Comparison of ENCODE assay signal across 25 mouse cellular contexts in genomic region chr5:35827856-35828255, GRCm38 (mm10).
DNase-seq lines count a peak whose midpoint lies in the region; ATAC-seq and TF ChIP-seq lines count a peak whose summit lies in the region.
"Had no signal": no experiment of that assay in that cellular context is flagged by ENCODE, and none has a peak within 500 bp of the region (broad histone marks: within the 10 kb centered on the region; RNA-seq: fewer than 3 reads in every experiment).

No protein-coding gene starts in this region.

- no peaks in the 10 kb centered on the region for H3K9me3 ChIP-seq in heart, embryonic 15.5 days (replicated peaks)
- H3K9me3 ChIP-seq in midbrain, embryonic 11.5 days (ENCODE audit: control insufficient read depth, low read length) = no peaks in the 10 kb centered on the region
- H3K9me3 ChIP-seq: embryonic facial prominence, embryonic 10.5 days; embryonic facial prominence, embryonic 15.5 days; forebrain, embryonic 13.5 days; G1E; heart, embryonic 13.5 days; liver, embryonic 13.5 days; megakaryocyte, embryonic 14.5 days; midbrain, embryonic 13.5 days; neural tube, embryonic 13.5 days had no signal

- H3K36me3 ChIP-seq in heart, embryonic 15.5 days = no peaks in the 10 kb centered on the region
- no peaks in the 10 kb centered on the region for H3K36me3 ChIP-seq in midbrain, embryonic 11.5 days (ENCODE audit: control insufficient read depth, insufficient read depth, low read length)
- H3K36me3 ChIP-seq: embryonic facial prominence, embryonic 10.5 days; embryonic facial prominence, embryonic 15.5 days; G1E; heart, embryonic 13.5 days; liver, embryonic 13.5 days; midbrain, embryonic 13.5 days; neural tube, embryonic 13.5 days had no signal

- TF ChIP-seq CTCF in cerebellum, adult 2 months (IDR thresholded peaks at IDR 0.05; ENCODE audit: borderline replicate concordance, insufficient read depth, low read depth, low read length) = no peak

- H3K4me2 ChIP-seq in heart, embryonic 15.5 days = no peak overlapping the region
- H3K4me2 ChIP-seq in midbrain, embryonic 11.5 days = no peak overlapping the region
- H3K4me2 ChIP-seq: embryonic facial prominence, embryonic 15.5 days; forebrain, embryonic 13.5 days; heart, embryonic 13.5 days; liver, embryonic 13.5 days; midbrain, embryonic 13.5 days; neural tube, embryonic 13.5 days had no signal

- no peaks in the 10 kb centered on the region for H3K4me1 ChIP-seq in heart, embryonic 15.5 days (replicated peaks)
- H3K4me1 ChIP-seq in cerebellum, adult 2 months (ENCODE audit: control insufficient read depth, insufficient read depth, low read length) = peaks cover 51% of the 10 kb centered on the region
- peaks cover 4% of the 10 kb centered on the region for H3K4me1 ChIP-seq in midbrain, embryonic 11.5 days (ENCODE audit: control insufficient read depth, insufficient read depth, low read length)
- H3K4me1 ChIP-seq: forebrain, embryonic 13.5 days; liver, embryonic 13.5 days; megakaryocyte, embryonic 14.5 days had no signal

- peaks cover 8% of the 10 kb centered on the region; the same call in 1 of the 2 replicates for H3K27me3 ChIP-seq in heart, embryonic 15.5 days
- no peaks in the 10 kb centered on the region for H3K27me3 ChIP-seq in cerebellum, adult 2 months (ENCODE audit: control insufficient read depth, insufficient read depth, low read length)
- H3K27me3 ChIP-seq in midbrain, embryonic 11.5 days (ENCODE audit: control insufficient read depth, insufficient read depth, low read length) = no peaks in the 10 kb centered on the region
- H3K27me3 ChIP-seq: embryonic facial prominence, embryonic 15.5 days; forebrain, embryonic 13.5 days; liver, embryonic 13.5 days had no signal

- H3K27ac ChIP-seq in heart, embryonic 15.5 days = no peak overlapping the region
- H3K27ac ChIP-seq in cerebellum, adult 2 months (ENCODE audit: insufficient read depth, low read length) = peak overlapping the region; percentile 37
- no peak overlapping the region for H3K27ac ChIP-seq in midbrain, embryonic 11.5 days (ENCODE audit: low read depth, low read length)
- H3K27ac ChIP-seq: embryonic facial prominence, embryonic 10.5 days; embryonic facial prominence, embryonic 15.5 days; forebrain, embryonic 13.5 days; heart, embryonic 13.5 days; liver, embryonic 13.5 days; midbrain, embryonic 13.5 days; neural tube, embryonic 13.5 days had no signal

- DNase-seq in heart, postnatal 14 days = no peak
- peak; percentile 74 for DNase-seq in brain, adult 2 months (ENCODE audit: low read depth, low spot score)
- peak; percentile 46 to 69 for DNase-seq in cerebellum, adult 2 months
- DNase-seq in cerebellum, postnatal 14 days = peak; percentile 44
- no peak for DNase-seq in kidney, postnatal 36 days
- DNase-seq in midbrain, embryonic 11.5 days (ENCODE audit: low spot score, missing footprints) = no peak
- DNase-seq: adrenal gland, adult 8-10 months; gastrocnemius, postnatal 10 days; kidney, adult 8-10 months; kidney, postnatal 25 days; liver, embryonic 13.5 days; lung, adult 18-20 months; lung, postnatal 4 days; thymus, adult 2 months; thymus, postnatal 4 days had no signal

- WGBS in heart, embryonic 15.5 days = 69% methylated on average over 5 of the region's 5 CpGs
- 20% methylated on average over 5 of the region's 5 CpGs for WGBS in cerebellum, adult 2 months
- 91% methylated on average over 5 of the region's 5 CpGs for WGBS in midbrain, embryonic 11.5 days

- intact Hi-C loops in heart, postnatal 14 days (cut with DNase I) = no loop called here

- H3K4me3 ChIP-seq in heart, embryonic 15.5 days = no peak overlapping the region
- H3K4me3 ChIP-seq in cerebellum, adult 2 months (replicated peaks; ENCODE audit: insufficient read depth, low read depth, low read length) = no peak overlapping the region
- no peak overlapping the region for H3K4me3 ChIP-seq in midbrain, embryonic 11.5 days (ENCODE audit: low read depth, low read length)
- H3K4me3 ChIP-seq: embryonic facial prominence, embryonic 10.5 days; embryonic facial prominence, embryonic 15.5 days; forebrain, embryonic 13.5 days; heart, embryonic 13.5 days; liver, embryonic 13.5 days; megakaryocyte, embryonic 14.5 days; midbrain, embryonic 13.5 days; neural tube, embryonic 13.5 days had no signal

- H3K9ac ChIP-seq in heart, embryonic 15.5 days = no peak overlapping the region
- no peak overlapping the region for H3K9ac ChIP-seq in midbrain, embryonic 11.5 days (ENCODE audit: low read length)
- H3K9ac ChIP-seq: embryonic facial prominence, embryonic 15.5 days; forebrain, embryonic 13.5 days; liver, embryonic 13.5 days; midbrain, embryonic 13.5 days had no signal

- TF ChIP-seq POLR2A in cerebellum, adult 2 months (IDR thresholded peaks at IDR 0.05; ENCODE audit: borderline replicate concordance, insufficient read depth, low read length) = no peak

- 0 out of 2 replicates have a peak, but pooled peaks have one; percentile 19 for ATAC-seq in heart, embryonic 15.5 days (replicated peaks; ENCODE audit: insufficient number of reproducible peaks, insufficient read depth, low FRiP score, low read depth)
- ATAC-seq in midbrain, embryonic 11.5 days (ENCODE audit: low FRiP score) = no peak
- ATAC-seq: forebrain, embryonic 13.5 days; intestine, embryonic 16.5 days; midbrain, embryonic 13.5 days had no signal

Comparison
In these comparisons a context has a peak if more than half of its experiments do, and no peak if none do; other contexts are left out.
1. DNase-seq: peak in brain, adult 2 months (single experiment), cerebellum, adult 2 months (2 of 2) and cerebellum, postnatal 14 days (2 of 2); none in heart, postnatal 14 days (0 of 2), kidney, postnatal 36 days (0 of 2) and midbrain, embryonic 11.5 days (single experiment).